Mouse (Mus musculus): ENCODE measurements around the gene Tcf3.

The Tcf3 gene

DNA sequence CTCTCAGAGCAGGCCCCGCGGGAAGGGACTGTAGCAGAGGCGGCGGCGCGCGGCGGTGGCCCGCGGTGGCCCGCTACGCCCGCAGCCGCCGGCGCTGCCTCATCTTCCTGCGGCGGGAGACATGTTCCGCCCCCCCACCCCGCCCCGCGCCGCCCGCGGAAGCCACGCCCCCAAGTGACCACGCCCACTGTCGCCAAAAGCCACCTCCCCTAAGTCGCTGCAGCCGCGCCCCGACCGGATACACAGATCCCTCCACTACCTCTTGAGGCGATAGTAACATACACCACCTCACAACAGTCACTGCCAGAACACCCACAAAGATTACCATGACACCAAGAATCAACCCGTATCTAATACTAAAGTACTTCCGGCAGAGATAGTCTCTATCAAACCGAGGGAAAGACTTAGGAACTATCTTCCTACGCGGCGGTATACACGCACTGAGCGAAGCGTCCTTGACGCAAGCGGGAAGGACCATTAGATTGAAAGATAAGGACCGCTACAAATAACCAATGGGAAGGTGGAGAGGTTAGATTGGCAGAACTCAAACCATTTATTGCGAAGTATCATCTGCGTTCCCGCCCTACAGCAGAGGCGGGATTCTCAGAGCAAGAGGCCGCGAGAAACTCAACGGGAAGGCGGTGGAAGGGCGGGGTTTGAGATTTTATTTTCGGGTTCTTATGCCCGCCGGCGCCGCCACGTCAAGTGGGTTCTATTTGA is at the start of gene Tcf3:
Tcf3 (minus strand) TSS at position 135 of the 720 bp plus-strand sequence.
- peak; percentile 92 to 95 for DNase-seq (ENCODE audit: low spot score in 2 of 2)

DNA sequence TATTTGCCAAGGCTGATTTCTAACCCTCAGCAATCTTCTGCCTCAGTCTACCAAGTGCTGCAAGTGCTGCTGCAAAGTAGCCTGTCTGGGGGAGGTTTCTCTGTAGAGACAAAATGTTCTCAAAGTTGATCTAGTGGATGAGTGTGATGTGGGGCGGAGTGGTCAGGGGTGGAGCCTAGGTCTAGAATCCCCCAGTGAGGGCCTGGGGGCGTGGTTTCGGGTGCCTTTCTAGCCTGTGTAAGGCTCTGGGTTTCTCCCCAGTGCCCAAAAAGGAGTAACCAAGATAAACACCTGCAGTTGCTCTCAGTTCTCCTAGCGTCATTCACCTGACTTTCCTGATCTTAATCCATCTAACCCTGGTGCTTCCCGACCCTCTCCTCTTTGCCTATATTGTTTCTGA is 47.6 kb upstream of the Tcf3 start:
- no peak for DNase-seq (ENCODE audit: low spot score in 2 of 2)

DNA sequence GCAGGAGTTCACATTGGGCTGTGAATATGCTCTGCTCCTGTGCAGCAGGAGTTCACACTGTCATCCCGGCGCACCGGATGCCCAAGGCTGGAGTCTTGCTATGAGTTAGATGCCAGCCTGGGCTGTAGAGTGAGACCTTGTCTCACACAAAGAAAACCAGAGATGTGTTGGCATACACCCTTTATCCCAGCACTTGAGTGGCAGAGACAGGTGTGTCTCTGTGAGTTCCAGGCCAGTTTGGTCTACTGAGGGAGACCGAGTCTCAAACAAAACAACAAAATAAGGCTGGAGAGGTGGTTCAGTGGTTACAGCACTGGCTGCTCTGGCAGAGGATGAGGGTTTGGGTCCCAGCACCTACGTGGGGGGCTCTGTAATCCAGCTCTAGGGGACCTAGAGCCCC is 45.1 kb upstream of the Tcf3 start:
- DNase-seq (ENCODE audit: low spot score in 2 of 2): no peak

DNA sequence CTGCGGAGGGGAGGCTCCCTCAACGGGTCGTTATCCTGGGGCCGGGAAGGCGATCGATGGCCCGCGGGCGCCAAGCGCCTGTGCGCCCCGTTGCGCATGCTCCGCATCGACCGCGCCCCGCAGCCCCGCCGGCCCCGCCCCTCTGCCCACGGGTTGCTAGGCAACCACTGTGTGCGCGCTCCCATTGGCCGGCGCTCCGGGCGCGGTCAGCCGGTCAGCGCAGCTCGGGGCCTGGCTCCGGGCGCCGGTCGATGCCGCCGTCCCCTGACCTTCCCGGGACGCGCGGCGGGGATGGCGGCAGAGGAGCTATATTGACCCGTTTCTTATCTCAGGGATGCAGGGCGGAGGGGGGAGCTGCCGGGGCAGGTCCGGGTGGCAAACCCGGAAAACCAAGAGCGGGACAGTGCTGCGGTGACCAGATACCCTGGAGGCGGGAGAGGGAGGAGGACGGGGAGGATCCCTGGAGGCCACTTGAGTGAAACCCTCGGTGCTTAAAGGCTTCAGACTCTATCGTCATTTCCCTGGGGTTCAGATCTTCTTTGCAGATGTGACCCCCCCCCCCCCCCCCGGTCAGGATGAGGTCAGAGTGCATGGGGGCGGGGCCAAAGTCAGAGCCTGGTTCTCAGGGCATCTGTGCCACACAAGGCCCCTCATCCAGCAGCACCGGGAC is 42.0 kb upstream of the Tcf3 start:
- DNase-seq (ENCODE audit: low spot score in 2 of 2): peak; percentile 78 to 86

DNA sequence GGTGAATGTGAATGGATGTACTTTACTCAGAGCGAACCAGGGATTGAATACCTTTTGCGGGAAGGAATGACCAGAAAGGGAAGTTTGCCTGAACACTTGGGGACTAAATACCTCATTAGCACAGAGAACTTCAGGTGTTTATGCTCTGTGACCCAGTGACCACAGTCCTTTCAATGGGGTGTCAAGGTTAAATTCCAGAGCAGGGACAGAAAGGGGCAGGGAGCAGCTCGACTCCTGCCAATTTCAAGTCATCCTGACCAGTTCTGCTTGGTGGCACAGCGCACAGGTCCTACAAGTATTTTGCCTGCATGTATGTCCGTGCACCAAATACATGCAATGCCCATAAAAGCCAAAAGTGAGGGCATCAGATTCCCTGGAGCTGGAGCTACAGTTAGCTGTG is 31.6 kb upstream of the Tcf3 start:
- no peak for DNase-seq (ENCODE audit: low spot score in 2 of 2)

DNA sequence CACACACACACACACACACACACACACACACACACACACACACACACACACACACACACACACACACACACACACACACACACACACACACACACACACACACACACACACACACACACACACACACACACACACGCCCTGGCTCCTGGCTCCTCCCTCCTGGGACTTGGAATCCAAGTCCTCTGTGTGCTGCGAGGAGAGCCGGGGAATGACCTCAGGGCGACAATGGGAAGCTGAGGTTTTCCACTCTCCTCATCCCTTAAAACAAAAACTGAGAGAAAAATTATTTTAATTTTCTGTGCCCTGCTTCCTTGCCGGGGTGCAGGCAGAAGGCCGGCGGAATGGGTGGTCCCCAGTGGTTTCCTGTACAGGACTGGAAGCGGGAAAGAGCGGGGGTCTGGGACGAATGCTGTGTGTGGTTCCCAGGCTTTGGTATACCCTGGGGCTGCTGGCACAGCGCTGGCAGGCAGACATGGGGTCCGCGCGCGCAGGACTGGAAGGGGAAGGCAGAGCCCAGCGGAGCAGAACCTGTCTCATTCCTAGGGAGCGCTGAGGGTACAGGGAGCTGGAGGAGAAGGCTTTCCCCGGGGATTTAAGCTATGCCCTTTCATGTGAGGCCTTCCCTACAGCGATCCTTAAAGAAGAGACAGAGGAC is 31.1 kb upstream of the Tcf3 start:
- DNase-seq (ENCODE audit: low spot score in 2 of 2): no peak

DNA sequence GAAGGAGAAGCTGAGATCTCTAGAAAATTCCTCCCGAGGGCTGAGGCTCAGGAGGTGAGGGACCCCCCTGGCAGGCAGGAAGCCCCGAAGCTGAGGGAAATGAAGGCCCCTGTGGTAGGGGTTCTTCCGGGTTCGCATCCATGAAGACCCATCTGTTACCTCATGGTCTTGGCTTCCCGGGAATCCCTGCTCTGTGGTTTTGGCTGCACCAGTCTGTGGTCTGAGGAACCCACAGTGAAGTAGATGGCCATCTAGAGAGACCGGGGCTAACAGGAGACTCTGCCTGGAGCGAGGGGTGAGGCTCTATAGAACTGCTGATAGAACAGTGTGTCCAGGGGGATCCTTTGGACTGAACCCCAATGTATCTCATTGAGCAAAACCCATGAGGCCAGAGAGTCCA is 27.9 kb upstream of the Tcf3 start:
- no peak for DNase-seq (ENCODE audit: low spot score in 2 of 2)

DNA sequence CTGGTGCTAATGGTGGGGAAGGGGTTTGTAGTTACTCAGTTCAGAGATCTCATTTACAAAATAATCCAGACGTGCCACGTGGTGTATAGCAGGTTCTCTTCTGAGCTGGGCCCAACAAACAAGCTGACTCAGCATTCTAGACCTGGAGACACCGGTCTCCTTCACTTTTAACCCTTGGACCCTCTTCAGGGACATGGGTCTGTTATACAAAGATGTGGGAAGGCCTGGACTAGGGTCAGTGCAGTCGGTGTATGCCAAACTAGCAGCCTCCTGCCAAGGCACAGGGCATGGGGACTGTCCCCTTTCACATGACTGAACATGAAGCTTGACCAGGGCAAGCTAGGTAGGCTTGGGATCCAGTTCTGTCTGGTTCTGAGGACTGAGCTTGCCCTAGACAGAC is 26.9 kb upstream of the Tcf3 start:
- DNase-seq (ENCODE audit: low spot score in 2 of 2): no peak

DNA sequence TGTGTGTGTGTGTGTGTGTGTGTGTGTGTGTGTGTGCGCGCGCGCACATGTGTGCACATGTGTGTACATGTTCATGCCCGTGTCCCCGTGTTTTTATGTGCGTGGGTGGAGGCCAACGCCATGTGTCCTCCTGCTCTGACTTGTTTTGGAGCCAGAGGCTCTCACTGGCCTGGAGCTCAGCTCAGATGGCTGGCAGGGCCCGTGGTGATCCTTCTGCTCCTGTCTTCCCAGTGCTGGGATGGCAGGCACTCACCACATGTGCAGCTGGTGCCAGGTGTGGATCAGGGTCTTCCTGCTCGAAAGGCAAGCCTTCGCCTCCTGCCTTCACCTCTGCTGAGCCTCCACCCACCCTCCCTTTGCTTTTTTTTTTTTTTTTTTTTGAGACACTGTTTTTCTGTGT is 26.2 kb upstream of the Tcf3 start:
- DNase-seq (ENCODE audit: low spot score in 2 of 2): no peak

DNA sequence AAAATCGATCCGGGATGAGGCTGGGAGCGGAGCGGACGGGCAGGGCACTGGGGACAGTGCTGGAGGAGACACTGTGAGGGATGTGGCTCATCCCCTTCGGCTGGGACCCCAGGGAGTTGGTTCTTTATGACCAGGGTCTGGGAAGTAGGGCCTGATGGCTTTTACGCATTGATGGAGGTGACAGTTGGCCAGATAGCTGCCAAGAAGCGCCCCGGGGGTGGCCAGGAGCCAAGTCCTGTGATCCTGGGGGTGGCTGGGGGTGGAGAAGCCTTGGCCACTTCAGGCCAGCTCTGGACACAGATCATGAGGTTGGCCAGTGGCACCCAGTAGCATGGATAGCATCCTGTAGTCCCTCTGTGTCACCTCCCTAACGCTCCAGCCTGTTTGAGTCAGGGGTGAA is 25.8 kb upstream of the Tcf3 start:
- no peak for DNase-seq (ENCODE audit: low spot score in 2 of 2)

DNA sequence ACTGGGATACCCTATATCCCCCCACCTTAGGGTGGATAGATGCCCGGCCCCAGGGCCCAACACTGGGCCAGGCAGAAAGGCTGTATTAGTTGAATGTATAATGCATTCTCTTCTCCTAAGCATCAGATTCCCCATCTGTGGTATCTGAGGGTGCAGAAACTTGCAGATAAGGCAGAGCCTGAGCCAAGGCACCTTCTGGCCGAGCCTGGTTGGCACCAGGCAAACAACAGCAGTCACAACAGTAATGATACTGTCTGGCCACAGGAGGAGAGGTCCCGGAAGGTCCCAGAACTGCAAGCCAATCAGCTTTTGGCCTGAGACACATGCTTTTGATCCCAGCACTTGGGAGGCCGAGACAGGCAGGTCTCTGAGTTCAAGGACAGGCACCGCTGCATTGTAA is 22.2 kb upstream of the Tcf3 start:
- no peak for DNase-seq (ENCODE audit: low spot score in 2 of 2)

DNA sequence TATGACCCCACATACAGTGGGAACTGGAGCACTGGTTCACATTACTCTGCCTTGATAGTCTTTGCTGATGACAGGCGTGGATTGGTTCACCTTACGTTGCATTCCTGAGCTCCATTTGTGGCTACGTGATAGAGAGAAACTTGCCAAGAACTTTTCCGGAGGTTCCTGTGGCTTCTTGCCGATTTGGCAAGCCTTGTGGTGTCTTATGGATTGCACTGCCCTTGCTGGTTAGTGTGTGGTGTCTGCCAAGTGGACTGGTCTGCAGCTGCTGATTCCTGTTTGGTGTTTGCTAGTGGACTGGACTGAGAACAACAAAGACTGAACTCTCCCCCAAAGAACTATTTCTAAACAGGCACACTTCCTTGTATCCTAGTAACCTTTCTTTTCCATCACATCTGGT is 21.3 kb upstream of the Tcf3 start:
- no peak for DNase-seq (ENCODE audit: low spot score in 2 of 2)

DNA sequence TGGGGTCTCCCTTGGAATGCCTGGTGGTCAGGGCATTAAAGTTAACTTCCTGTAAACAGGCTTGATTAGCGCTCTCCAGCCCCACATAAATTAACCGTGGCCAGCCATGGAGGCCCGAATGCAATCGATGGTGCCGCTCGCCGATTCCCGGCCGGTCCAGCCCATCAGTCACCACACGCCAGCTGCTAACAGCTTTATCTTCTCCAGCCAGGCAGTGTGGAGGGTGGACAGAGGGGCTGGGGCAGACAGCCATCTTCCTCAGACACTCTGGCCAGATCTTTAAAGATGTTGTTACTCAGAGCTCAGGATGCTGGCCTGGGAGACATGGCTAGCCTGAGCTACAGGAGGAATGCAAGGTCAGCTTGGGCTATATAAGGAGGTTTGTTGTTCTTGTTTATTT is 20.2 kb upstream of the Tcf3 start:
- no peak for DNase-seq (ENCODE audit: low spot score in 2 of 2)

DNA sequence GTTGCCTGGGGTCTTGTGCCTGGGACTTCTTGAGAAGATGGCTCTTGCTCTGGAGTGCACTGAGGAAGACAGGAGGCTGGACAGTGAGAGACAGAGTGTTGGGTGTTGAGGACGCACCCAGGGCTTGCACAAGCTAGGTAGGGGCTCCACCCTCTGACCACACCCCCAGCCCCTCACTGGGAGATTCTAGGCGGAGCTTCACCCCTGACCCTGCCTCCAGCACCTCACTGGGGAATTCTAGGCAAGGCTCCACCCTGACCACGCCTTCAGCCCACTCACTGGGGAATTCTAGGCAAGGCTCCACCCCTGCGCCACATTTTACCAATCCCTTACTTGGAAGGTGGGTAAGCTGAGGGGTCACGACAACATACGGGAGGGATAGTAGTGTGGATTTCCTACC is 17.2 kb upstream of the Tcf3 start:
- no peak for DNase-seq (ENCODE audit: low spot score in 2 of 2)

DNA sequence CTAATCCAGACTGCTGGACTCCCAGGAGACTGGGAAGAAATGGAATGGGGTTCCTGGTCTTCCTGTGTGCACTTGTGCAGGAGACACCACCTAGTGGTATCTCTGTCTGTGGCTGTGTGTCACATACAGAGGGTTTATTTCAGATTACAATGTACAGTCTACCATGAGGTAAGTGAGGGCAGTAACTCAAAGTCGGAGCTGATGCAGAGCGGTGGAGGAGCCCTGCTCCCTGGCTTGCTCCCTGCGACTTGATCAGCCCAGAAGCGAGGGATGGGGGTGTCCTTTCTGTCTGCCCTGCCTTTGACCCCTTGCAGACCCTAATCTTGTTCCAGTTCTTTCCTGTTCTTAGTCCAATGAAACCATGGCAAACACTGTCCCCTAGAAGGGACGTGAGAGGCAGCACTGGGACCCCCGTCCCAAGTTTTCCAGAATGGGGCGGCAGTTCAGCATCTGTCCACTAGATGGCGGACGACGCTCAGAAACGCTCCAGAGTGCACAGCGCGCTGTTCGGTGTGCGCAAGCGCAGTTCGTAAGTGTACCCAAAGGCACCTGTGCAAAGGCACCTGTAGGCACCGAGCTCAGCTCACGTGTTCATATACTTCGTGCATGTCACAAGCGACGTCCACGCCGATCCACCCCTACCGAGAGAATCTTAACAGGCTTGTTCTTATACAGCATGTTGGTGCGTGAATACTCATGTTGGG is 12.6 kb upstream of the Tcf3 start:
- peak; percentile 38 to 69 for DNase-seq (ENCODE audit: low spot score in 2 of 2)

DNA sequence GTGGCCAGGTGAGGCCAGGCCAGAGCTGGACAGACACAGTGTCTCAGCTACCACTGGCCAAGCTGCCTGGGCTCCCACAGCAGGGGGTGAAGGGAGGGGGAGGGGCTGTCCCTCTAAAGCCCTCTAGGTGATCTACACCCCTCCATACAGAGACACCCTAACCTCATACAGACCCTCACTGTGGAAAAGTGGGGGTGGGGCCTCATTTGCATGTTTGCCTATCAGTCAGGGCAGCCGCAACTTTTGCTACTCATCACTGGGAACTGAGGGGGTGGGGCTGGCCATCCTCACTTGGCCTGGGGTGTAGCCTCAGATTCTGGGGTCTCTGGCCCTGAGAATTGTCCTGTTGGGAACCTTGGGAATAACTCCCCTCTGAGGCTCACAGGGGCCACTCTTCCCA is 11.6 kb upstream of the Tcf3 start:
- DNase-seq (ENCODE audit: low spot score in 2 of 2): no peak

DNA sequence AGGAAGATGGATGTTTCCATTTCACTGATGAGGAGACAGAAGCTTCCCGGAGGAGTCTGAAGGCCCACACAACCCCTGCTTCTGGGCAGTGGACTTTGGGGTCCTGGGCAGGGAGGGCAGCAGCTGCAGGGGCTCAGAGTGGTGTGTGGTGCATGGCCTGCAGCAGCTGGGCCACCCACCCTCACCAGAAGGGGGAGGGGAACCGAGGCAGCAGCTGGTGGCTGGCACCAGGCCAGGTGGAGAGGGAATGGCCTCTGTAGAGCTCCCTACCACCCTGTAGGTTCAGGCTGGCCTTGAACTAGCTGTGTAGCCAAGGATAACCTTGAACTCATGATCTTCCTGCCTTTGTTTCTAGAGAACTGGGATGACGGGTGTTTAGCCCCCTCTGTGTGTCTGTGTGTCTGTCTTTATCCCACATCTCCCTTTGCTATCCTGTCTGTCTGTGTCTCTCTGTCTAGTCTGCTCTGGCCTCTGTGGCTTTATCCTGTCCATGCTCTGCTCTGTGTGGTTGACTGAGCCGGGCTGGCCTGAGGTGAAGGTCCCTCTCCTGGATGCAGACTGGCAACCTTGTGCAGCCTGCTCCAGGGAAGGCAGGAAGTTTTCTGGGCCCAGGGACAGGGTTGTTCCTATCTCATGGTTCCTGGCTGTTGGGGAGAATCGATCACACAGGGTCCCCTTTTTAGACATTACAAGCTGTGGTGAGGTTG is 11.0 kb upstream of the Tcf3 start:
- no peak for DNase-seq (ENCODE audit: low spot score in 2 of 2)

DNA sequence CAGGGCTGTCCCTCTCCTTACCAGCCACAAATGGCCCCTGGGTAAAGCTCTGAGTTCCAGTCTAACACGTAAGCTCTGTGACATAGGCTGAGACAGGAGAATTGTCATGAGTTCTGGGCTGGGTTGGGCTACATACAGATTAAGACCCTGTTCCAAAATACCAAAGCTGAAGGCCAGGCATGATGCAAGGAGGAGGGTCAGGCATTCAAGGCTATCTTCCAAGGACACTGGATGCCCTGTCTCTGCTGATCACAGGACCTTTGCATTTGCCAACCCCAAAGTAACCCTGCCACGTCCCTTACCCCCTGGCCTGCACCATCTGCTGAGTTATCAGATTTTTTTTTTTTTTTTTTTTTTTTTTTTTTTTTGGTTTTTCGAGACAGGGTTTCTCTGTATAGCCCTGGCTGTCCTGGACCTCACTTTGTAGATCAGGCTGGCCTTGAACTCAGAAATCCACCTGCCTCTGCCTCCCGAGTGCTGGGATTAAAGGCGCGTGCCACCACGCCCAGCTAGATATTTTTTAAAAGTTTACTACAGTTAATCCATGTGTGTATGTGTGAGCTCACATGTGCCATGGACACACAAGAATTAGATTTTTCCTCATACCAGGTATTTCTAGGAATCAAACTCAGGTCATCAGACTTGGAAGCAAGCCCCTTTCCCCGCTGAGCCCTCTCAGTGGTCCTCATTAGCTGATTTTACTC is 10.3 kb upstream of the Tcf3 start:
- no peak for DNase-seq (ENCODE audit: low spot score in 2 of 2)

DNA sequence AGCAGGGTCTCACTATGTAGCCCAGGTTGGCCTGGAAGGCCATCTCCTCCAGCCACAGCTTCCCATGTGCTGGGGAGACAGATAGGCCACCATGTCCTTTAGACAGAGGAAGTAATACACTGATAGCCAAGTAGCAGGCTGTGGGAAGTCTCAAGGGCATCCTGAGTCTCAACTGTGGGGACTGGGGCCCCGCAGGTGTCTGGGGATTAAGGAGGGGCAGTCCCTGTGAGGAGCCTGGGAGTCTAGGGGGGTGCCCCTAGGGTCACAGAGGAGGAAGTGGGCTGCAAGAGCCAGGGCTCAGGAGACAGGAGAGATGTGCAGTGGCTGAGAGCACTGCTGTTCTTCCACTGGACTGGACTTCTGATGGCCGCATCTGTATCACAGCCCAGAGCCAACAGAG is 9.5 kb upstream of the Tcf3 start:
- no peak for DNase-seq (ENCODE audit: low spot score in 2 of 2)

DNA sequence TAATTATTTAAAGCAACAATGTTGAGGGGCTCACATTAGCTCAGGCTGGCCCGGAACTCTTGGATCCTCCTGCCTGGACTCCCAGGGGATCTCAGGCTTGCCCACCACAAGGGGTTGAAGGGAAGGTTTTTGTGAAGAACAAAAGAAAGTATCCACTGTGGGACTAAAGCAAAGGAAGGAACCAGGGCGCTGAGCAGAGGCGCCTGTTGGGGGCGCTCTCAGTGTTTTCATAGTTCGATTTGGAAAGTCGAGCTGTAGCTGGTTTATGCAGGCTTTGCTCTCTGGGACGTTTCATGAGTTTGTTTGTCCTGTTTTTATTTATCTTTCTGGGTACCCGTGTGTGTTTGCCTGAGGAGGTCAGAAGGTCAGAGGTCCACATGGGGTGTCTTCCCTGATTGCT is 8.2 kb upstream of the Tcf3 start:
- no peak for DNase-seq (ENCODE audit: low spot score in 2 of 2)

DNA sequence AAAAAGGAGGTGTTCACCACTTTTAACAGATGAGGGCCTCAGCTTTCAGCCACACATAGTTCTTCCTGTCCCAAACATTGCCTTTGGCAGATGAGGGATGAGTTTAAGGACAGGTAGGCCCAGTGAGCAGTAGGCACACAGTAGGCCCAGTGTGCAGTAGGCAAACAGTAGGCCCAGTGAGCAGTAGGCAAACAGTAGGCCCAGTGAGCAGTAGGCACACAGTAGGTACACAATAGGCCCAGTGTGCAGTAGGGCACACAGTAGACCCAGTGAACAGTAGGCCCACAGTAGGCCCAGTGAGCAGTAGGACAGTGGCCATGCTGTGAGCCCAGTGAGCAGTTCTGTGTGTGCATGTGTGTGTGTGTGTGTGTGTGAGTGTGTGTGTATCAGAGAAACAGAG is 6.6 kb upstream of the Tcf3 start:
- no peak for DNase-seq (ENCODE audit: low spot score in 2 of 2)
